Mouse (Mus musculus): ENCODE results near the gene Tgfb1. TPM values are rescaled to one million over a fixed set of nuclear protein-coding genes. Genes with fewer than 3 reads are reported as not detected.

Tgfb1 gene
- polyA plus RNA-seq, 1 experiment from 2014 or later = 1.2 TPM

GRCm38 (mm10) chr7:25694104-25694503, 7.3 kb downstream of the Tgfb1 start:
- H3K4me2 ChIP-seq = no peak overlapping the region
- H3K27me3 ChIP-seq = peaks cover 40% of the 10 kb centered on the region
- no peak overlapping the region for H3K4me3 ChIP-seq
- 0 out of 2 replicates have a peak, but pooled peaks have one; percentile 43 for ATAC-seq (ENCODE audit: low FRiP score)
- H3K27ac ChIP-seq = no peak overlapping the region
- H3K9ac ChIP-seq = no peak overlapping the region
- peaks cover 7% of the 10 kb centered on the region for H3K4me1 ChIP-seq (replicated peaks)
- WGBS = 50% methylated on average over 8 of the region's 8 CpGs
- H3K9me3 ChIP-seq = no peaks in the 10 kb centered on the region
- no peaks in the 10 kb centered on the region for H3K36me3 ChIP-seq

DNA sequence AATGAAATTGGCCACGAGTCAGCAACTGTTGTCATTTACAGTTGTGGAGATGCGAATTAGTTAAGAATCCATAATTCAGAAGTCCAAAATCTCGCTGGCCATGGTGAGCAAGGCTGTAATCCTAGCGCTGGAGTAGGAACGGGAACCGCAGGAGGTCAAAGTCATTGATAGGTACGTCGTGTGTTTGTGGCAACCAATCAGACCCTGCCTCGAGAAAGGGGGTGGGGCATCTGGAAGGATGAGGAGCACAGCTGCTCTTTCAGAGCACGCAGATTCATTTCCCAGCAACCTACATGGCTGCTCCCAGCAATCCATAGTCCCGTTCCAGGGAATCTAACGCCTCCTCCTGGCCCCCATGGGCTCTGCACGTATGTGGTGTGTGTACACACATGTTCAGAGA, 13.0 kb downstream of the Tgfb1 start:
- Histone ChIP-seq H3K27me3 (peaks cover 17% of the 10 kb centered on the region; the same call in 1 of the 2 replicates), H3K9ac (no peak overlapping the region), H3K4me1 (replicated peaks) (peaks cover 14% of the 10 kb centered on the region), H3K4me3 (no peak overlapping the region), H3K36me3 (no peaks in the 10 kb centered on the region), H3K9me3 (0 out of 2 replicates have a peak, but pooled peaks cover 3% of the 10 kb centered on the region), H3K4me2 (no peak overlapping the region), H3K27ac (no peak overlapping the region)
- 45% methylated on average over 13 of the region's 13 CpGs for whole genome bisulfite sequencing
- no peak for ATAC-seq (ENCODE audit: low FRiP score)

- 76% methylated on average over 12 of the region's 12 CpGs for WGBS
- Histone ChIP-seq H3K9me3 (0 out of 2 replicates have a peak, but pooled peaks cover 3% of the 10 kb centered on the region), H3K4me2 (no peak overlapping the region), H3K27ac (no peak overlapping the region), H3K27me3 (peaks cover 22% of the 10 kb centered on the region; the same call in 1 of the 2 replicates), H3K4me1 (replicated peaks) (peaks cover 20% of the 10 kb centered on the region), H3K4me3 (no peak overlapping the region), H3K9ac (no peak overlapping the region), H3K36me3 (no peaks in the 10 kb centered on the region)
- no peak for ATAC-seq (ENCODE audit: low FRiP score)
These were observed 13.9 kb downstream of the Tgfb1 start for GRCm38 (mm10) chr7:25700732-25701131.

- H3K36me3 ChIP-seq = no peaks in the 10 kb centered on the region
- H3K27me3 ChIP-seq = peaks cover 28% of the 10 kb centered on the region; the same call in 1 of the 2 replicates
- no peak overlapping the region for H3K4me2 ChIP-seq
- H3K9ac ChIP-seq = no peak overlapping the region
- no peak for ATAC-seq (ENCODE audit: low FRiP score)
- H3K27ac ChIP-seq = no peak overlapping the region
- no peak overlapping the region for H3K4me3 ChIP-seq
- 0 out of 2 replicates have a peak, but pooled peaks cover 3% of the 10 kb centered on the region for H3K9me3 ChIP-seq
- H3K4me1 ChIP-seq (replicated peaks) = peaks cover 20% of the 10 kb centered on the region
- WGBS = 93% methylated on average over 2 of the region's 2 CpGs
These were observed 15.5 kb downstream of the Tgfb1 start for GRCm38 (mm10) chr7:25702350-25702749.

DNA sequence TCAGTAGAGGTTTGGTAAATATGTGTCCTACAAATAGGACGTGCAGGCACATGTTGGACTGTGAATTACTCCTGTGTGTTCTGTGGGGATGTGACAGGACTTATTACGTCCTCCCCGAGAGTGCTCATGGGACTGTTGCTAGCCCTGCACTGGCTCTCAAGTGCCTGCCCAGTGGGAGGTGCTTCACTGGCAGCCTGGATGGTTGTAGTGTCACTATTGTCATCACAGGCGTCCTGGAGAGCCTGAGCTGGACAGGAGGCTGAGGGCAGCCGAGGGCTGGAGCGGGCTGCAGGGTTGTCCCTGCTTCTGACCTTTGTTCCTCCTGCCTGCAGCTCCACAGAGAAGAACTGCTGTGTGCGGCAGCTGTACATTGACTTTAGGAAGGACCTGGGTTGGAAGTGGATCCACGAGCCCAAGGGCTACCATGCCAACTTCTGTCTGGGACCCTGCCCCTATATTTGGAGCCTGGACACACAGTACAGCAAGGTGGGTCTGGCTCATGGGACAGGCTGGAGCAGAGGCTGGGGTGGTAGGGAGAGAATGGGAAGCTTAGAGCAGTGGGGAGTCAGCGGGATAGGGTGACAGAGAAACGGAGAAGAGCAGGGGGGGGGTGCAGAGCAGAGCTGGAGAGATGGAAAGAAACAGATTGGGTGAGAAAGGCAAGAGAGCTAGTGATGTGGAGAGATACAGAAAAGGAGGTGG, 17.1 kb downstream of the Tgfb1 start:
- peak overlapping the region; percentile 9 for H3K4me3 ChIP-seq
- peak; percentile 38; the same call in 1 of the 2 replicates for ATAC-seq (ENCODE audit: low FRiP score)
- H3K4me2 ChIP-seq = peak overlapping the region; percentile 61
- H3K36me3 ChIP-seq = no peaks in the 10 kb centered on the region
- H3K4me1 ChIP-seq (replicated peaks) = peaks cover 20% of the 10 kb centered on the region
- peaks cover 26% of the 10 kb centered on the region; the same call in 1 of the 2 replicates for H3K27me3 ChIP-seq
- no peak overlapping the region for H3K27ac ChIP-seq
- 0 out of 2 replicates have a peak, but pooled peaks cover 3% of the 10 kb centered on the region for H3K9me3 ChIP-seq
- 17% methylated on average over 10 of the region's 10 CpGs for WGBS
- H3K9ac ChIP-seq = 0 out of 2 replicates have a peak overlapping the region, but pooled peaks have one; percentile 40

DNA sequence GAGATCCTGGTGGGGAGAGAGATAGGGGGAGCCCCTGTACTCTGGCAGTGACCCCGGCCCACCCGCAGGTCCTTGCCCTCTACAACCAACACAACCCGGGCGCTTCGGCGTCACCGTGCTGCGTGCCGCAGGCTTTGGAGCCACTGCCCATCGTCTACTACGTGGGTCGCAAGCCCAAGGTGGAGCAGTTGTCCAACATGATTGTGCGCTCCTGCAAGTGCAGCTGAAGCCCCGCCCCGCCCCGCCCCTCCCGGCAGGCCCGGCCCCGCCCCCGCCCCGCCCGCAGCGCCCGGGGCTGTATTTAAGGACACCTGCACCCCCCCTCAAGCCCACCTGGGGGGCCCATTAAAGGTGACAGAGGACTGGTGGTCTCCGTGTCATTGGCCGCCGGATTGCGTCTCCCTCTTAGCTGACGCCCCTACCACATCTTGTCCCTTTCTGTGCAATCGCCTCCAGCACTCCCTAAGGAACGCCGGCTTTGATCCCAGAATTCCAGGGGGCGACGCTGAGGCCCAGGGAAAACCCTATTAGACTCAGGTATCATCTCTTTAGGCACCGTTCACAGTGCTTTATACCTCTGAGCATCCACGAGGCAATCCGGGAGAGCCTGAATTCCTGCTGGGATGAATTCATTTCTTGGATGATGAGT, 18.0 kb downstream of the Tgfb1 start:
- H3K27me3 ChIP-seq = peaks cover 25% of the 10 kb centered on the region; the same call in 1 of the 2 replicates
- 0 out of 2 replicates have a peak, but pooled peaks cover 3% of the 10 kb centered on the region for H3K9me3 ChIP-seq
- H3K4me2 ChIP-seq = peak overlapping the region; percentile 61
- no peaks in the 10 kb centered on the region for H3K36me3 ChIP-seq
- peak; percentile 72 for ATAC-seq (ENCODE audit: low FRiP score)
- H3K4me1 ChIP-seq (replicated peaks) = peaks cover 22% of the 10 kb centered on the region
- 3% methylated on average over 34 of the region's 37 CpGs for WGBS
- peak overlapping the region; percentile 35 for H3K4me3 ChIP-seq
- peak overlapping the region; percentile 43; the same call in 1 of the 2 replicates for H3K9ac ChIP-seq
- no peak overlapping the region for H3K27ac ChIP-seq

- Histone ChIP-seq H3K27ac (no peak overlapping the region), H3K9me3 (0 out of 2 replicates have a peak, but pooled peaks cover 3% of the 10 kb centered on the region), H3K9ac (no peak overlapping the region), H3K4me1 (replicated peaks) (peaks cover 32% of the 10 kb centered on the region), H3K27me3 (peaks cover 25% of the 10 kb centered on the region; the same call in 1 of the 2 replicates), H3K4me2 (no peak overlapping the region), H3K4me3 (no peak overlapping the region), H3K36me3 (no peaks in the 10 kb centered on the region)
- no peak for ATAC-seq (ENCODE audit: low FRiP score)
- 68% methylated on average over 6 of the region's 6 CpGs for WGBS
These were observed 19.0 kb downstream of the Tgfb1 start for GRCm38 (mm10) chr7:25705801-25706251.

GRCm38 (mm10) chr7:25706578-25707170, 19.9 kb downstream of the Tgfb1 start:
- 0 out of 2 replicates have a peak, but pooled peaks cover 2% of the 10 kb centered on the region for H3K36me3 ChIP-seq
- no peak overlapping the region for H3K4me3 ChIP-seq
- no peak overlapping the region for H3K9ac ChIP-seq
- no peak overlapping the region for H3K4me2 ChIP-seq
- 0 out of 2 replicates have a peak, but pooled peaks cover 3% of the 10 kb centered on the region for H3K9me3 ChIP-seq
- ATAC-seq (ENCODE audit: low FRiP score) = no peak
- WGBS = 60% methylated on average over 7 of the region's 7 CpGs
- H3K27me3 ChIP-seq = peaks cover 25% of the 10 kb centered on the region; the same call in 1 of the 2 replicates
- H3K27ac ChIP-seq = 0 out of 2 replicates have a peak overlapping the region, but pooled peaks have one; percentile 23
- H3K4me1 ChIP-seq (replicated peaks) = peaks cover 41% of the 10 kb centered on the region

GRCm38 (mm10) chr7:25707581-25708292, 20.9 kb downstream of the Tgfb1 start:
- Histone ChIP-seq H3K36me3 (peaks cover 10% of the 10 kb centered on the region), H3K4me3 (no peak overlapping the region)

DNA sequence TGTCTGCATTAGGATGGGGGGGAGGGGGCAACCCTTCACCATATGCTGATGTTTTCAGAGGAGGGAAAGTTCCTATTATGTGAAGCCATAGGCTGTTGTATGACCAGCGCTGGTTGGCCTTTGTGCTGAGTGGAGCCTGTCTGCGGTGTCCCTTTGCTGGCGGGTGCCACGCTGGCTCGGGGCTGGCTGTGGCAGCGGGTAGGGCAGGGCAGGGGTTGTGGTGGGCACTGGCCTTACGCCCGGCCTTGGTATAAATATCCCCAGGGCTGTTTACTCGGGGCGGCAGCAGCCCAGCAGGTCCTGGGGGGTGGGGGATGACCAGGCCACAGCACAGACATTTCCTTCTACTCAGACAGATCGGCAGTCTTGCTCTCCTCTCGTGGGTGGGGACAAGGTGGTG, 23.2 kb downstream of the Tgfb1 start:
- no peak overlapping the region for H3K27ac ChIP-seq
- H3K27me3 ChIP-seq = peaks cover 11% of the 10 kb centered on the region; the same call in 1 of the 2 replicates
- H3K9ac ChIP-seq = peak overlapping the region; percentile 60
- no peak for ATAC-seq (ENCODE audit: low FRiP score)
- no peak overlapping the region for H3K4me3 ChIP-seq
- 18% methylated on average over 12 of the region's 12 CpGs for WGBS
- H3K9me3 ChIP-seq = no peaks in the 10 kb centered on the region
- H3K36me3 ChIP-seq = peaks cover 33% of the 10 kb centered on the region
- H3K4me2 ChIP-seq = peak overlapping the region; percentile 23
- peaks cover 33% of the 10 kb centered on the region for H3K4me1 ChIP-seq (replicated peaks)

More at GRCm38 (mm10) chr7:25707581-25708292, 20.9 kb downstream of the Tgfb1 start:
- Histone ChIP-seq H3K4me2 (no peak overlapping the region), H3K4me1 (replicated peaks) (peaks cover 48% of the 10 kb centered on the region), H3K9ac (no peak overlapping the region), H3K27me3 (peaks cover 25% of the 10 kb centered on the region; the same call in 1 of the 2 replicates), H3K9me3 (no peaks in the 10 kb centered on the region), H3K27ac (peak overlapping the region; percentile 30; the same call in 1 of the 2 replicates)
- WGBS = 65% methylated on average over 15 of the region's 15 CpGs
- no peak for ATAC-seq (ENCODE audit: low FRiP score)

GRCm38 (mm10) chr7:25710519-25711130, 23.8 kb downstream of the Tgfb1 start:
- no peak overlapping the region for H3K4me3 ChIP-seq
- peaks cover 28% of the 10 kb centered on the region for H3K4me1 ChIP-seq (replicated peaks)
- no peaks in the 10 kb centered on the region for H3K9me3 ChIP-seq
- H3K4me2 ChIP-seq = peak overlapping the region; percentile 23; the same call in 1 of the 2 replicates
- H3K27ac ChIP-seq = no peak overlapping the region; the same call in 1 of the 2 replicates
- ATAC-seq (ENCODE audit: low FRiP score) = peak; percentile 52
- peaks cover 7% of the 10 kb centered on the region; the same call in 1 of the 2 replicates for H3K27me3 ChIP-seq
- WGBS = 9% methylated on average over 7 of the region's 7 CpGs
- peaks cover 39% of the 10 kb centered on the region for H3K36me3 ChIP-seq
- peak overlapping the region; percentile 60 for H3K9ac ChIP-seq

Data from hindbrain, embryonic 13.5 days (tissue).